Mouse (Mus musculus): ENCODE data around the gene Fnip2.

DNA sequence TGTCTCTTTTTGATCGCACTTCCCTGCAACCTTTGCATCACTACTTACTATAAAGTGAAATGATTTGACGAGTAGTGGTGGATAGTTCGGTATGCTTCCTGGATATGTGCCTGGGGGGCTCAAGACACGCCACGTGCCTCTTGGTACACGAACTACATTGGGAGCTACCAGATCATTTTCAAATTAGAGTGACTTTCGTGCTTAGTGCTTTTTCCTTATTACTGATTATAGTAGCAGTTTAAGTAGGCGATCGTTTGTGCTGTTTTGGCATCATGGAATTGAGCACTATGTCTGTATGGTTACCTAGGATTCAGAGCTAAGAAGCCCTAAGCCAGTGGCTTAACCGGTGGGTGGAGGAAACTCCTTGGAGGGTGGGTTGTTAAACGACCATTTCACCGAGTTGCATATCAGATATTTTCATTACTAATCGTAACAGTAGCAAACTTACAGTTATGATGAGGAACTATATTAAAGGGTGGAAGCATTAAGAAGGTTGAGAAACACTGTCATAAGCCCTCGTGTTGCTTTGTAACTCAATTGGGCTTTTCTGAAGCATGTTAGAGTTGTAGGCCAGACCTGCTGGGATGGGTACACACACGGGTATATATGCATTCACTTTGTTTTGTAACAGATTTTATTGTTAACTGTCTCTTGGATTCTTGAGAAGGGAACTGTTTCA is 24.3 kb upstream of the Fnip2 start:
- TF ChIP-seq CTCF (IDR thresholded peaks at IDR 0.05; ENCODE audit: low read depth, low read length), result no peak
- TF ChIP-seq GATA1 (IDR thresholded peaks at IDR 0.05; ENCODE audit: borderline replicate concordance, low read length), result no peak
- no peak for TF ChIP-seq TAL1 (conservative IDR thresholded peaks at IDR 0.05; ENCODE audit: low read depth, low read length)

Data from G1E (cell line).